Mouse (Mus musculus): ENCODE data around the gene Olfr153.
"Not testable (repeated sequence)": the region's sequence is repeated elsewhere in the genome, so short reads cannot be mapped to it uniquely, and the experiment has no call there.

Gene Olfr153

DNA sequence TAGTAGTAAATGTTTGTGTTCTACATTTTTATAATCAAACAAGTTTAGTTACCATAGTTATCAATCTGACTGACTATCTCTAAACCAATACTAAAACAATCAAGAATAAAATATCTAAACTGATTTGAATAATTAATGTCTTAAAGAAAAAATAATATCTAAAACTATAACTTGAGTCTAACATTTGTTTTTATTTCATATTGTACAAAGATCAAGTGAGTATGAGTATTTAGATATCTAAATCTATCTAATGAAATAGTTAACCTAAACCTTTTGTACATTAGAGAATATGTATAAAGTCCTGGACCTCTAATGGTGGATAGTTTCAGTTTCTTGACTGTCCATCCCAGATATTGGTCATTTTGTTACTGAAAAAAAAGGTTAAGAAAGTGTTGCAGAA is at the start of gene Olfr153:
Gene Olfr153 (plus strand): TSS at position 301 of the 400 bp plus-strand sequence.
- no peak for DNase-seq (ENCODE audit: low spot score)

GRCm38 (mm10) chr2:87482276-87482675 is 49.3 kb upstream of the Olfr153 start:
- DNase-seq (ENCODE audit: low spot score) = no peak

- not testable (repeated sequence) for DNase-seq (ENCODE audit: low spot score)
These were observed 34.6 kb upstream of the Olfr153 start, which contains the start of gene Pramel7 for GRCm38 (mm10) chr2:87496993-87497392. Pramel7 (minus strand) TSS chr2:87497093.

DNA sequence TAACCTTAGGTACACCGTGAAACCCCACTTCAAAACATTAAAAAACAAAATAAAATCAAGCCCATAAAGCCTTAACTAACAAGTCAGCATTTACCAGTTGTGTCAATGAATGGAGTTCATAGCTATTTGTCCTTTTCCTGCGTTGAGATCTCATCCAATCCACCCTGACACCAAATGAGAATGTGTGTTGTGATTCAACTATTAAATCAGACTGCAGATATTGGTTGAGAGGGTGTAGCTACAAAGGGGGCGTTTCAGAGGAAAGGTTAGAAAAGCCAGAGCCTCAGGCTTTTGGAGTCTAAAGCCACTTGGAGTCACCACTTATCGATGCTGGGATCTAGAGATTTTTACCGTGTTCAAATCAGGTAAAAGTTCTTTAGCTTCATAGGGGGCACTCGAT is 25.3 kb upstream of the Olfr153 start, which contains the start of gene Pramel6:
Gene Pramel6 (plus strand): TSS at position 301 of the 400 bp plus-strand sequence.
- no peak for DNase-seq (ENCODE audit: low spot score)

DNA sequence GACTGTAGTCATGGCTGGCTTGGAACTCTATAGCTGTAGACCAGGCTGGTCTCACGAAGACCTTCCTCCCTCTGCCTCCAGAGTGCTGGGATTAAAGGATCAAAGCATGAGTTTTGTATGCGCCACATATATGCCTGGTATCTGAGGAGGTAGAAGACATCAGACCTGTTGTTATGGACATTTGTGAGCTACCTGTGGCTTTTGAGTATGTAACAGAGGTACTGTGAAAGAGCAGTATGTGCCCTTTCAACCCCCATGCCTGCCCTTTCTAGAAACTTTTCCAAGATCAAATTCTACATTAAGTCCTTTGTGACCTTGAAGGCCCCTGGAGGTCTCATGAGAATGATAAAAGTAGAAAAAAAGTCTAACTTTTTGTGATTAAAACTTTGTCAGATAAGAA is 16.6 kb upstream of the Olfr153 start:
- DNase-seq (ENCODE audit: low spot score) = no peak

- DNase-seq (ENCODE audit: low spot score) = no peak
These were observed 16.0 kb upstream of the Olfr153 start for GRCm38 (mm10) chr2:87515457-87516060.

- no peak for DNase-seq (ENCODE audit: low spot score)
These were observed 15.0 kb upstream of the Olfr153 start for GRCm38 (mm10) chr2:87516581-87516980.

DNA sequence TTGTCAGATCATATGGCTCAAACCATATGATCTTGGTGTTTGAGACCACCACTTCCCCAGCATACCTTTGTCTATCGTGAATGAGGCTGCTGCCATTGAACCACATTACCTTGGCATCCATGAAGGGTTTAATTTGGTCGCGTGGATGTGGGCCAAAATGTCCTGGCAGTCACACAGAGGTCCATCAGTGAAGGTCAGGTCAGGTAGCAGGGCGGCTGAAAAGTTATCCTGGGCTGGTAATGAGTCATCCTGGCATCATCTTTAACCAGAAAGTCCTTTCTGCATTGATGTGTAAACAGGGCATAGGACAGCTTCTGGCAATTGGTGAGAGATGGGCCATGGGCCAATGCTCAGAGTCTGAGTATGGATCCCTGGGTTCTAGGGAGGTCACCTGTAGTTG is 10.9 kb upstream of the Olfr153 start:
- DNase-seq (ENCODE audit: low spot score) = no peak

GRCm38 (mm10) chr2:87525899-87526616 is 5.5 kb upstream of the Olfr153 start:
- not testable (repeated sequence) for DNase-seq (ENCODE audit: low spot score)

DNA sequence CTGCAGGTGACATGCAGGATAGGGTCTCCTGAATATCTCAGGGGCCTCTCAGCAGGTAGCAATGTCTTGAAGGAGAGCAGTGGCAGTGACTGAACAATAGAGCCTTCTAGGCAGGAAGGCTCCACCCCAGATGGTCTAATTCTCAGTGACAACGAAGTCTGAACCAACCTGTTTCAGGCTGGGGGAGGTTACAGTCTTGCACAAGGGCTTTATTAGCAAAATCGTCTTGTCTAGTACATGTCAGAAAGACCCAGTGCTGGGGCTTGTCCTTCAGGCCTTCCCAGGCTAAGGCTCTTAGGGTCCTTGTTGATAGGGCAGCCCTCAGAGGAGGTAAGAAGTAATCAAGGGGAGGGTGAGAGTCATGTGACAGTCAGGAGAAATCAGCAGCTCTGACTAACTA is 3.2 kb downstream of the Olfr153 start:
- no peak for DNase-seq (ENCODE audit: low spot score)

GRCm38 (mm10) chr2:87545442-87545841 is 13.8 kb downstream of the Olfr153 start, which contains the start of gene Olfr1128:
Olfr1128 (minus strand) TSS chr2:87545542.
- DNase-seq (ENCODE audit: low spot score) = no peak

- DNase-seq (ENCODE audit: low spot score) = not testable (repeated sequence)
These were observed 42.0 kb downstream of the Olfr153 start, which contains the start of gene Olfr1129 for GRCm38 (mm10) chr2:87573602-87574001. Olfr1129 (plus strand) TSS chr2:87573902.

Data from adipocyte (in vitro differentiated cells).